Mouse (Mus musculus) kidney, postnatal 14 days (tissue): ENCODE data around the gene Ice1.

Experiments used
- DNase-seq: peaks from one replicate; pipeline ENCODE4 v3.0.0; 2022; ENCODE audit warnings: mixed read lengths

Ice1 gene

GRCm38 (mm10) chr13:70637662-70638291 is 343 bp upstream of the Ice1 start:
- DNase-seq, result peak; percentile 96

DNA sequence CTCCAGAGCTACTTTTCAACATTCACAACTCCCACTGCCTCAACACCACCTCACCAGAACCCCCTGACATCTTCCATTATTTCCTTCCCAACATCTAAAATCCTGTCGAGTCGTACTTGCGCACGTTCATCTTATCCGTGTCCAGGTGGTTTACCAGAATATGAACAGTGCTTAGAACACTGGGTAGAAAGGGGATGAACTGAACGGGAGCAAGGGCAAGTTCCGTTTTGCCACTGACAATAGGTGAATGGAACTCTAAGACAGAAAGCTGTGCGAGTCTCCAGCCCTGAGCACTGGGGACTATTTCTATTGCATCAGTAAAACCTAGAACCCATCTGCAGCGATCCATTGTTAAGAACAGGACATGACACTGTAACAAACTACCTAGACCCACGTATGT is 728 bp downstream of the Ice1 start:
- DNase-seq, result no peak

DNA sequence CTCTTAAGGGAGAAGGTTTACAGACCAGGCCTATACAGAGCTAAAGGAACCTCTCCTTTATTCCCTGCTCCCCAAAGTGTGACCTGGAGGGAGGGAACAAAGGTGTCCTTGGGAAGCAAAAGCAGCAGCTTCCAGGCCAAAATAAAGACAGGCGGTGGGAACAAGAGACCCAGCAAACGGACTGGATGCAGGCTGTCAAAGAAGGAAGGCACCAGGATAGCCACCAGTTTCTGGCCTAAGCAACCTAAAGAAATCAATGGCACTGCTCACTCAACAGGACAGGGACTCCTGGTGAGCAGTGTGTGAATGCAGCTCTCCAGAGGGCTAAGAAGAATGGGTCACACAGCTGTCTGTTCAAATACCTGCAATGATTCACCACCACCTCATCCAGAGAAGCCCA is 1.8 kb downstream of the Ice1 start:
- DNase-seq, result no peak

DNA sequence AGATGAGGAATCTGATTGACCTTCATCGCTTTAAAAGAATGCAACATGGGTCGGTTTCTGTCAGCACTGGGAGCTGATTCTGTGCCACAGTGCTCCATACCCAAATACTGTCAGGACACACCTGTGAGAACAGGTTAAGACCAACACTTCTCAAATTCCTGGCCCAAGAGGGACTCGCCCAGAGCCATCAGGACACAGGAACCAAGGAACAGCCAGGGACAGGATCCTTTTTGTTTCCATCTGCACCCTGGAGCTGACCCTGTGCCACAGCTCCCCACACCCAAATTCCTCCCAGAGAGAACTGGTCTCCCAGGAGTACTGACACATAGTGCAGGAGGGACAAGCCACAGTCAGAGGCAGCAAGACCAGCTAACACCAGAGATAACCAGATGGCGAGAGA is 11.0 kb downstream of the Ice1 start:
- no peak for DNase-seq

DNA sequence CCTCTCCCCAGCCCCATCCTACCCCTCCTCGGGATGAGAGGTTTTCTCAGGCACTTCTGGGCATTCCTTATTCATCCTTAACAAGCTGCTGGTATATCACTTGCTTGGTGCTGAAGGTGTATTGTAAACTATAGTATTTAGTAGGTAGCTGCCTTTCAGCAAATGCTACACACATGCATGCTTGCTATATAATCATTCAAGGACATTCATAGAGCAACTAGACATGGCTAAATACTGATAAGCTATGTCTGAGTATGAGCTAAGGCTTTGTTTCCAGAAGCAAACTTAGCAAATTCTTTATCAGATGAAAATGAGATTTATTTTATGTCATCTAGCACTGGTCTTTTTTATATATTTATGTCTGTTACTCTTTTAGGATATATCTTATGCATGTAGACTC is 11.8 kb downstream of the Ice1 start:
- DNase-seq, result no peak

DNA sequence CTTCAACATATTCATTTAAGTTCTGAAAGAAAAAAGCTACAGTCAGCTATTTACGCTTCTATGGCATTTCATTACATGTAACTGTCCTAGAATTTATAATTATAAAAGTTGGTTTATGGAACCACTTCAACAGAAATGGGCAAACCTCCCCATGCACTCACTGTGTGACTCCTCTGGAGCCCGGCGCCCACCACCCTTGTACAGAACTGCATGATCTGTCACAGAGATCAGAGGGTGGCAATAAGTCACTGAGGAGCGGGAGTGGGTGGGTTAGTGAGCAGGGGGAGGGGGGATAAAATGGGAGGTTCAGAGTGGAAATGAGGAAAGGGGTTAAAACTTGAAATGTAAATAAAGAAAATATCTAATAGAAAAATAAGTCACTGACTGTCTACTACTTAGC is 13.0 kb downstream of the Ice1 start:
- DNase-seq, result no peak

GRCm38 (mm10) chr13:70622461-70623057 is 14.9 kb downstream of the Ice1 start:
- no peak for DNase-seq

- DNase-seq, result no peak
These were observed 15.9 kb downstream of the Ice1 start for GRCm38 (mm10) chr13:70621509-70621908.

DNA sequence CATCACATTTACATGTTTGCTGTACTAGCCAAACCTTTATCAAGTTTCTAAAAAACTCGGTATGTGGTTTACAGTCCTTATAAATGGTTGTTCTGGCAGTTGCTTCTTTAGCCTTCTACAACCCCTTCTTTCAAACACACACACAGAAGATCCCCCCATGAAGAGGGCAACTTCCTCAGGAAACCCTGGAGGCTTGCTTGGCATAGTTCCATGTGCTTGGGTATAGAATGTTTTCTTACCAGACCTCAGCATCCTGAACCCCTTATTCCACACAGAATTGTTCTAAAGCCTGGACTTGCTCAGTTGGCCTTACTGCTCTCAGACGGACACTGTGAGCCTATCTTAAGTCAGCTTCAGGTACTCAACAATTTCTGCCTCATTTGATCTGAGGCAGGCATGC is 24.6 kb downstream of the Ice1 start:
- no peak for DNase-seq

- DNase-seq, result peak; percentile 76
These were observed 26.7 kb downstream of the Ice1 start for GRCm38 (mm10) chr13:70610431-70611420.

DNA sequence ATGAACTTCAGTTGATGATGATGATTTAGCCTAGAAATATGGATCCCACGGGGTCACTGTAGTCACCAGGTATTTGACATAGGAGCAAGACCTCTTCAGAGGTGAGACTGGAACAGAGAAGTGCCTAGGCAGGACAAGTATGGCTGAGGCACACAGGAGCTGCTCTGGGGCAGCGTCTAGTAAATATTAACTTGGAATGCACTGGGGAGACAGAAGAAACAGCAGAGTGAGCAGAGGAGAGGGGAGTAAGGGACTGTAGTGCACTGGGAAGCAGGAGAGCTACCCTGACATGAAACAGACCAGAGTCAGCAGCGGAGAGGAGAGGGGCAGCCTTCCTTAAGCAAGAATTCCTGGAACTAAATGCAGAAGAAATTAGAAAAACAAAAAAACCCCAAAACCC is 27.8 kb downstream of the Ice1 start:
- DNase-seq, result peak; percentile 26

- no peak for DNase-seq
These were observed 32.1 kb downstream of the Ice1 start for GRCm38 (mm10) chr13:70605366-70605765.

- DNase-seq, result no peak
These were observed 32.7 kb downstream of the Ice1 start for GRCm38 (mm10) chr13:70604723-70605122.

DNA sequence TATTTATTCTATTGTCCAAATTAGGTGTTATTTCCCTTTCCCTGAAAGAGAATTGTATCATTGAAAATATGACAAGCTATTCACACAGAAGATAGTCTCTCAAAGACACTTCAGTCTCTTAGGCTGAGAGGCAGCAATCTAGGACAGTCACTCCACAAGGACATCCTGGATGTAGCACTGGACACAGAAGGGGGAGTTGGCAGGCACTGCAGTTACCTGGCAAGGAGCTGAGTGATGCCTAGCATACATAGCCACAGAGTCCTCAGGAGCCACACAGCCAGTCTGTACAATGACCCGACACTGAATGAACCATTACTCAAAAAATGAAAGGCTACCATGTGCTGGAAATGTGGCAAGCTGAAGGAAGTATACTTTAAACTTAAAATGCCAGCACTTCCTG is 35.9 kb downstream of the Ice1 start:
- no peak for DNase-seq

- DNase-seq, result peak; percentile 54
These were observed 37.3 kb downstream of the Ice1 start for GRCm38 (mm10) chr13:70599964-70600619.

GRCm38 (mm10) chr13:70598941-70599340 is 38.5 kb downstream of the Ice1 start:
- DNase-seq, result peak; percentile 29

- DNase-seq, result no peak
These were observed 40.5 kb downstream of the Ice1 start for GRCm38 (mm10) chr13:70596901-70597300.

- peak; percentile 50 for DNase-seq
These were observed 47.1 kb downstream of the Ice1 start for GRCm38 (mm10) chr13:70590248-70590762.

DNA sequence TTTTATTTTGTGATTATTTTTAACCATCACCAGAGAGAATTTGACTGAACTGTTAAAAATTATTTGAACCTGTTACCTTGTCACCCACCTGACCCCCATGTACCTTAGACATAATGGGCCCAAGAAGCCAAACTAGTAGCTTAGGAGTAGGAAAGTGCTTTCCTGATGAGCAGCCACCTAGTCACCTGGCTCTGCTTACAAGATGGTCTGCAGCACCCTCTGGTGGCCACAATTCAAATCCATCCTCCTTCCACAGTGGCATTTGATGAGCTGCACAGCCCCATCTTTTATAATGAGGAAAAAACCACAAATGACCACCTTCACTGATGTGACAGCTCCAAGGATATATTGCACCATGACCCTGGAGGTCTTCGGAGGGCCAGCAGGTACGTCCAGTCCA is 50.5 kb downstream of the Ice1 start:
- peak; percentile 55 for DNase-seq

DNA sequence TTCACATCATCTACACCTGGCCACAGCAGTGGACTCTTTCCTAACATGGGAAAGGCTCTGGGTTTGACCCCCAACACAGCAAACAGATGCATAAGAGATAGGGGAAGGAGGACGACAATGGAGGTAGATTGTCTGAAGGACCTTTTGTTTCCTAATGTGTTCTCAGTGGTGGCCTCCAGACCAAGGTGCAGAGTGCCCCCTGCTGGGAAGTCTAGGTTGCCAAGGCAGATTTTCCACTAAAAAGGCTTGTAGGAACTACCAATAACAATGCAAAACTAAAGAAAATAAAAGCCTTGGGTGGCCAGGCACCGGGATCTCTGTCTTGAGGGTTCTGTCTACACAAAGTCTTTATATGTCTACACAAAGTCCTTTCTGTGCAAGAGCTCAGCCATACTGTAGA is 54.9 kb downstream of the Ice1 start:
- DNase-seq, result peak; percentile 16

- no peak for DNase-seq
These were observed 55.9 kb downstream of the Ice1 start for GRCm38 (mm10) chr13:70581509-70581908.

DNA sequence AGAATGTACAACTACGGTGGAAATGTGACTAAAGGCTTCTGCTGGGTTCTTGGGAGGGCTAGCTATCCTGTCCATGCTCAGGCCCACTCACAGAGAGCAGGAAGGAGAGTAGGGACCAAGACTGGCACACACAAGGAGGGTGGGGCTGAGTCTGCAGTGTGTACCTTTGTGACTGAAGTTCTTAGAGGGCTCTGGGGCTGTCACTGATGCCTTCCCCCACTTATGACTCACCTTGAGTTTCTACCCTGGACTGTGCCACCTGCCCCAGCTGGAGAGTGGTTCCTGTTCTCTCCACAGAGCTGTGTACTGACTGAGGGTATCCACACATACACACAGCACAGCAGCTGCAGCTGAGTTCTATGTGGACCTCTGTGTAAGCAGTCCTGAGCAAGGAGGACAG is 63.2 kb downstream of the Ice1 start:
- no peak for DNase-seq

GRCm38 (mm10) chr13:70567889-70568288 is 69.5 kb downstream of the Ice1 start:
- no peak for DNase-seq
